Mouse (Mus musculus) sigmoid colon, adult 10 weeks (tissue): ENCODE data around the gene Pcdh18. TPM values are rescaled to one million over a fixed set of nuclear protein-coding genes. Genes with fewer than 3 reads are reported as not detected.

Experiments used
- polyA plus RNA-seq: library from polyadenylated mRNA; stranded (reverse); fragments of 350-450 nt; fragmentation: Illumina TruSeq; extraction: RNeasy Lipid Tissue Mini Kit (QIAGEN cat#74804); gene quantifications from one replicate; pipeline ENCODE4 v1.2.3, GENCODE M21; 2014; ENCODE audit warnings: low read depth, low replicate concordance

The Pcdh18 gene
- polyA plus RNA-seq: 8.9 TPM

DNA sequence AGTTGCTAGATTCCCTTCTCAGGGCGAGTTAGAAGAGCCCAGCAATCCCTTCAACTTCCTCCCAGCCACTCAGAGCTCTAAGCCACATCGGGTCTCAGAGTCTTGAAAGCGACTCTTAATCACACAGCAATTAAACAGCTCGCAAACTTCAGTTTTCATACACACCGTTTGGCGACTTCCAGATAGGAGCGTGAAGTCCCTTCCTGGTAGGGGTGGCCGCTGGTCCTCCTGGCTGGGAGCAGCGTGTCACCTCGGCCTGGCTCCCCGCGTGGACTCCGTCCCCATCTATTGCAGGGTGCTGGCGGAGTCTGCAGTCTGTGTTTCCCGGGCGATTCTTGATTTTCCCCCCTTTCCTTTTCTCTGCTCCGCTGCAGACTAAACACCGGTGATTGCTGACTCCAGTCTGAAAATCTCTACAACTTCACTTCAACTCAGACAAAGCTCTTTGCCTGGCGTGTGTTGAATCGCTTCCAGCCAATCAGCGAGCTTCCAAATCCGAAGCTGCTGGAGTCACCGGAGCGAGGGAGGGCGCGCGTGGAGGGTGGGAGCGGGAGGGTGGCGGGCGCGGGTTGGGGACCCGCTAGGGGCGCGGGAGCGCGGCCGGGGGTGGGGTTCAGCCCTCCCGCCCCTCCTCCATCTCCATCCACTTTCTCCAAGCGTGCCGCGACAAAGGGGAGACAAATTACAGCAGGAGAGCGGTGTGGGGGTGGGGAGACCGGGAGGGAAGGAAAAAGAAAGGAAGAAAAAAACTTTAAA lies at the start of gene Pcdh18:
Gene Pcdh18, minus strand, starts transcription at position 456 of the 756 bp plus-strand sequence.

